Mouse (Mus musculus) CH12.LX (cell line): ENCODE results near the gene Kalrn.

ENCODE experiments used
- BHLHE40 ChIP-seq: IDR thresholded peaks from 2 replicates; pipeline ENCODE4 v1.6.1; 2011; ENCODE audit warnings: mild to moderate bottlenecking, low read depth, low read length, improper control_type of control experiment
- CHD2 ChIP-seq: IDR thresholded peaks from 2 replicates; pipeline ENCODE4 v1.6.1; 2011; ENCODE audit warnings: low read length, improper control_type of control experiment
- CTCF ChIP-seq, 2 experiments: IDR thresholded peaks in 1 of 2; conservative IDR thresholded peaks in 1 of 2; 2 replicates each; pipeline ENCODE4 v1.5.1; 2011 to 2012; ENCODE audit warnings: low read depth in 2 of 2, low read length in 2 of 2, improper control_type of control experiment in 1 of 2, inconsistent platforms in 1 of 2, mild to moderate bottlenecking in 1 of 2, moderate library complexity in 1 of 2
- EP300 ChIP-seq: IDR thresholded peaks from 2 replicates; pipeline ENCODE4 v1.6.1; 2011; ENCODE audit warnings: low read length, improper control_type of control experiment
- IRF4 ChIP-seq: IDR thresholded peaks from 2 replicates; pipeline ENCODE4 v1.6.1; 2014; ENCODE audit warnings: low read depth, mild to moderate bottlenecking, inconsistent platforms, low read length, improper control_type of control experiment
- MAX ChIP-seq: IDR thresholded peaks from 2 replicates; pipeline ENCODE4 v1.6.1; 2011; ENCODE audit warnings: low read length, improper control_type of control experiment
- POLR2A ChIP-seq: IDR thresholded peaks from 2 replicates; pipeline ENCODE4 v1.6.1; 2011; ENCODE audit warnings: low read depth, mild to moderate bottlenecking, improper control_type of control experiment, low read length
- ZMIZ1 ChIP-seq: IDR thresholded peaks from 2 replicates; pipeline ENCODE4 v1.6.1; 2012; ENCODE audit warnings: low read depth, mild to moderate bottlenecking, inconsistent platforms, low read length, improper control_type of control experiment

- TF ChIP-seq CTCF (conservative IDR thresholded peaks at IDR 0.05 in 1 of 2, IDR thresholded peaks at IDR 0.05 in 1 of 2; ENCODE audit: low read depth in 2 of 2, low read length in 2 of 2) (no peak), BHLHE40 (no peak), POLR2A (no peak), EP300 (no peak), ZMIZ1 (no peak), MAX (no peak), IRF4 (no peak), CHD2 (no peak)
These were observed 634.8 kb downstream of the Kalrn start for GRCm38 (mm10) chr16:33938311-33939132.
